Mouse (Mus musculus): Measurements from ENCODE around the gene Zdhhc20. TPM values are rescaled to one million over a fixed set of nuclear protein-coding genes. Genes with fewer than 3 reads are reported as not detected.

Gene Zdhhc20
- polyA plus RNA-seq, 1 experiment from 2014 or later = 64.9 TPM

- no peaks in the 10 kb centered on the region for H3K9me3 ChIP-seq (ENCODE audit: low read length)
- H3K36me3 ChIP-seq (ENCODE audit: insufficient read depth, low read length) = peaks cover 12% of the 10 kb centered on the region
- no peaks in the 10 kb centered on the region for H3K27me3 ChIP-seq (ENCODE audit: insufficient read depth, low read length)
- peak within 1 kb of the TSS; percentile 89 for H3K4me3 ChIP-seq (ENCODE audit: low read length)
- peaks cover 16% of the 10 kb centered on the region for H3K4me1 ChIP-seq (ENCODE audit: insufficient read depth, low read length)
- WGBS = under 1% methylated on average over 97 of the region's 99 CpGs
- peak within 1 kb of the TSS; percentile 73 for H3K4me2 ChIP-seq (replicated peaks; ENCODE audit: low read depth, low read length)
- ATAC-seq (ENCODE audit: low FRiP score, low TSS enrichment) = peak; percentile 98
- H3K9ac ChIP-seq (replicated peaks; ENCODE audit: low read length) = peak within 1 kb of the TSS; percentile 88
- H3K27ac ChIP-seq (ENCODE audit: low read length) = peak within 1 kb of the TSS; percentile 63
These were observed 91.8 kb downstream of the Zdhhc20 start, which contains the start of gene Sap18 for GRCm38 (mm10) chr14:57797991-57798931. Gene Sap18, plus strand, starts transcription at chr14:57798180.

DNA sequence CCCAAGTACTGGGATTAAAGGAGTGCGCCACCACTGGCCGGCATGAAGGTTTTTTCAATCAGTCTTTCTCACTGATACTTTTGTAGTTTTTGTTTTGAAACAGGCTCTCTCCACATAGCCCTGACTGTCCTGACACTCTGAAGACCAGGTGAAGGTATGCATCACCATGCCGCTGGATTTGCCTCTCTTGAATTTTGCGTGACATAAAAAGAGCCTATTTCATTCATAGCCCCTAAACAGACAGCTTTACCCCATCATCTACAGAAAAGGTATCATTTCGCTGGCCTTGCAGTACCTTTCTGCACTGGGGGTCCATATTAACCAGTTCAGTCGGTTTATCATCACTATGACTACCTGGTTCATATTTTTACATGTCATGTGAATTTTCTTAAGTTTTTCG, 92.5 kb downstream of the Zdhhc20 start:
- peak overlapping the region; percentile 73 for H3K4me2 ChIP-seq (replicated peaks; ENCODE audit: low read depth, low read length)
- H3K36me3 ChIP-seq (ENCODE audit: insufficient read depth, low read length) = peaks cover 5% of the 10 kb centered on the region
- 0 out of 2 replicates have a peak overlapping the region, but pooled peaks have one; percentile 38 for H3K27ac ChIP-seq (ENCODE audit: low read length)
- H3K9ac ChIP-seq (replicated peaks; ENCODE audit: low read length) = peak overlapping the region; percentile 64
- peak; percentile 64 for ATAC-seq (ENCODE audit: low FRiP score, low TSS enrichment)
- no peaks in the 10 kb centered on the region for H3K27me3 ChIP-seq (ENCODE audit: insufficient read depth, low read length)
- H3K4me3 ChIP-seq (ENCODE audit: low read length) = peak overlapping the region; percentile 89
- peaks cover 16% of the 10 kb centered on the region for H3K4me1 ChIP-seq (ENCODE audit: insufficient read depth, low read length)
- no peaks in the 10 kb centered on the region for H3K9me3 ChIP-seq (ENCODE audit: low read length)
- 12% methylated on average over 7 of the region's 7 CpGs for WGBS

GRCm38 (mm10) chr14:57791171-57791570, 98.9 kb downstream of the Zdhhc20 start:
- ATAC-seq (ENCODE audit: low FRiP score, low TSS enrichment) = no peak
- no peaks in the 10 kb centered on the region for H3K27me3 ChIP-seq (ENCODE audit: insufficient read depth, low read length)
- H3K9me3 ChIP-seq (ENCODE audit: low read length) = no peaks in the 10 kb centered on the region
- 83% methylated on average over 4 of the region's 4 CpGs for WGBS
- H3K4me3 ChIP-seq (ENCODE audit: low read length) = no peak overlapping the region
- H3K4me2 ChIP-seq (replicated peaks; ENCODE audit: low read depth, low read length) = no peak overlapping the region
- H3K9ac ChIP-seq (replicated peaks; ENCODE audit: low read length) = no peak overlapping the region
- H3K4me1 ChIP-seq (ENCODE audit: insufficient read depth, low read length) = no peaks in the 10 kb centered on the region
- H3K36me3 ChIP-seq (ENCODE audit: insufficient read depth, low read length) = no peaks in the 10 kb centered on the region
- H3K27ac ChIP-seq (ENCODE audit: low read length) = no peak overlapping the region

DNA sequence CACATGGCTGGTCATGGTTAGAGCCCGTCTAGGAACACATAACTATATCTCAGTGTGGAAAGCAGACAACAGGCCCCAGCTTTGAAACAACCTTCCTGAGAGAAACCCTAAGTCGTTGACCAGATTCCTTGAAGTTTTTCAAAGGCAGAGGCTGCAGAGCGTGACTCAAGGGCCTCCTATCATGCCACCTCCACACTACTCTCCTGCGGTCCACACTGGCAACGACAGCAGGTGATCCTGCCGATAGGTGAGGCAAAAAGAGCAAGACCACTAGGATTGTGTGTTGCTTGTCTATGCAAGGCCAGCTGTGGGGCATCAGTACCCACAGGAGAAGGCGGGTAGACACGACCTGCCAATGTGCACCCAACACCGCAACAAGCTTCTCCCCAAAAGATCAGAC, 100.3 kb downstream of the Zdhhc20 start:
- Histone ChIP-seq H3K9ac (replicated peaks; ENCODE audit: low read length) (no peak overlapping the region), H3K27ac (ENCODE audit: low read length) (no peak overlapping the region), H3K4me2 (replicated peaks; ENCODE audit: low read depth, low read length) (no peak overlapping the region), H3K27me3 (ENCODE audit: insufficient read depth, low read length) (no peaks in the 10 kb centered on the region), H3K4me3 (ENCODE audit: low read length) (no peak overlapping the region), H3K4me1 (ENCODE audit: insufficient read depth, low read length) (no peaks in the 10 kb centered on the region), H3K9me3 (ENCODE audit: low read length) (no peaks in the 10 kb centered on the region), H3K36me3 (ENCODE audit: insufficient read depth, low read length) (no peaks in the 10 kb centered on the region)
- no peak for ATAC-seq (ENCODE audit: low FRiP score, low TSS enrichment)
- WGBS = 83% methylated on average over 9 of the region's 9 CpGs

GRCm38 (mm10) chr14:57789311-57789710, 100.8 kb downstream of the Zdhhc20 start:
- no peak overlapping the region for H3K4me3 ChIP-seq (ENCODE audit: low read length)
- no peaks in the 10 kb centered on the region for H3K4me1 ChIP-seq (ENCODE audit: insufficient read depth, low read length)
- no peaks in the 10 kb centered on the region for H3K36me3 ChIP-seq (ENCODE audit: insufficient read depth, low read length)
- no peaks in the 10 kb centered on the region for H3K9me3 ChIP-seq (ENCODE audit: low read length)
- no peak overlapping the region for H3K4me2 ChIP-seq (replicated peaks; ENCODE audit: low read depth, low read length)
- ATAC-seq (ENCODE audit: low FRiP score, low TSS enrichment) = no peak
- H3K9ac ChIP-seq (replicated peaks; ENCODE audit: low read length) = no peak overlapping the region
- no peak overlapping the region for H3K27ac ChIP-seq (ENCODE audit: low read length)
- 62% methylated on average over 2 of the region's 2 CpGs for WGBS
- no peaks in the 10 kb centered on the region for H3K27me3 ChIP-seq (ENCODE audit: insufficient read depth, low read length)

- no peaks in the 10 kb centered on the region for H3K27me3 ChIP-seq (ENCODE audit: insufficient read depth, low read length)
- 52% methylated on average over 4 of the region's 4 CpGs for WGBS
- H3K4me2 ChIP-seq (replicated peaks; ENCODE audit: low read depth, low read length) = no peak overlapping the region
- no peaks in the 10 kb centered on the region for H3K36me3 ChIP-seq (ENCODE audit: insufficient read depth, low read length)
- H3K9me3 ChIP-seq (ENCODE audit: low read length) = no peaks in the 10 kb centered on the region
- H3K4me3 ChIP-seq (ENCODE audit: low read length) = no peak overlapping the region
- H3K27ac ChIP-seq (ENCODE audit: low read length) = no peak overlapping the region
- no peaks in the 10 kb centered on the region for H3K4me1 ChIP-seq (ENCODE audit: insufficient read depth, low read length)
- H3K9ac ChIP-seq (replicated peaks; ENCODE audit: low read length) = no peak overlapping the region
- no peak for ATAC-seq (ENCODE audit: low FRiP score, low TSS enrichment)
These were observed 102.7 kb downstream of the Zdhhc20 start for GRCm38 (mm10) chr14:57787406-57787805.

Small RNA genes within 50 kb of the gene (microRNA-seq; reads per million reads assigned to microRNA genes)
- not detected for gene Mir3077

Other genes with a start within 250 kb of the Zdhhc20 start
- gene Xpo4, start 224.8 kb downstream of the Zdhhc20 start, polyA plus RNA-seq (2015; fragmentation: Nextera tagmentation; extraction: Ambion mirVana) = 19.8 and 24.3 TPM in 2 replicates
- not detected in 2 replicates for gene Gm49361, start 144.2 kb downstream of the Zdhhc20 start, polyA plus RNA-seq (2015; fragmentation: Nextera tagmentation; extraction: Ambion mirVana)
- 25.9 and 27.7 TPM in 2 replicates for gene Lats2, start 131.9 kb downstream of the Zdhhc20 start, polyA plus RNA-seq (2015; fragmentation: Nextera tagmentation; extraction: Ambion mirVana)
- gene Sap18, start 92.1 kb downstream of the Zdhhc20 start, polyA plus RNA-seq (2015; fragmentation: Nextera tagmentation; extraction: Ambion mirVana) = 23.0 and 25.4 TPM in 2 replicates
- gene Ska3, start 64.1 kb downstream of the Zdhhc20 start, polyA plus RNA-seq (2015; fragmentation: Nextera tagmentation; extraction: Ambion mirVana) = 40.5 and 42.1 TPM in 2 replicates
- 160 and 161 TPM in 2 replicates for gene Mrpl57, start 64.0 kb downstream of the Zdhhc20 start, polyA plus RNA-seq (2015; fragmentation: Nextera tagmentation; extraction: Ambion mirVana)
- gene Micu2, start 109.0 kb upstream of the Zdhhc20 start, polyA plus RNA-seq (2015; fragmentation: Nextera tagmentation; extraction: Ambion mirVana) = 86.2 and 92.1 TPM in 2 replicates
- 7.8 and 9.0 TPM in 2 replicates for gene Fgf9, start 180.3 kb upstream of the Zdhhc20 start, polyA plus RNA-seq (2015; fragmentation: Nextera tagmentation; extraction: Ambion mirVana)